Mouse (Mus musculus) forebrain, embryonic 12.5 days (tissue): ENCODE results near the gene Smim24. TPM values are rescaled to one million over a fixed set of nuclear protein-coding genes. Genes with fewer than 3 reads are reported as not detected.

Source experiments
- ATAC-seq: fragments of 200-750 bp; cut with Nextera tagmentation; 2 replicates; pipeline ENCODE4 v1.8.0; 2017; ENCODE audit warnings: moderate TSS enrichment; ENCODE audit not compliant: low FRiP score
- H3K27ac ChIP-seq: fragments of 300-500 bp; sonication (generic); 2 replicates; pipeline ENCODE4 v1.5.1; 2016; ENCODE audit warnings: mild to moderate bottlenecking
- H3K27me3 ChIP-seq: fragments of 300-500 bp; sonication (generic); 2 replicates; pipeline ENCODE4 v1.6.1; 2016; ENCODE audit warnings: mild to moderate bottlenecking
- H3K36me3 ChIP-seq: fragments of 300-500 bp; sonication (generic); replicated peaks from 2 replicates; pipeline ENCODE4 v1.6.1; 2016; ENCODE audit warnings: mild to moderate bottlenecking
- H3K4me1 ChIP-seq: fragments of 300-500 bp; sonication (generic); 2 replicates; pipeline ENCODE4 v1.6.1; 2016
- H3K4me2 ChIP-seq: fragments of 300-500 bp; sonication (generic); 2 replicates; pipeline ENCODE4 v1.6.1; 2016; ENCODE audit warnings: mild to moderate bottlenecking, moderate library complexity
- H3K4me3 ChIP-seq: fragments of 300-500 bp; sonication (generic); replicated peaks from 2 replicates; pipeline ENCODE4 v1.5.1; 2016; ENCODE audit warnings: mild to moderate bottlenecking
- H3K9ac ChIP-seq: fragments of 300-500 bp; sonication (generic); 2 replicates; pipeline ENCODE4 v1.6.1; 2016; ENCODE audit warnings: mild to moderate bottlenecking
- H3K9me3 ChIP-seq: fragments of 300-500 bp; sonication (generic); 2 replicates; pipeline ENCODE4 v1.6.1; 2016
- WGBS: fragments of 180-500 bp; shearing (Covaris S2); methylation state at CpG from one replicate; pipeline ENCODE4 v1.1.7; 2016; 5-methylcytosine and 5-hydroxymethylcytosine counted together
- polyA plus RNA-seq: library from polyadenylated mRNA; unstranded; fragments of >200 nt; fragmentation: Nextera tagmentation; extraction: Ambion mirVana; gene quantifications from 2 replicates; pipeline ENCODE4 v1.2.1, GENCODE M21; 2016

Gene Smim24
- 1.8 and 2.6 TPM in 2 replicates for polyA plus RNA-seq

- H3K36me3 ChIP-seq = peaks cover 13% of the 10 kb centered on the region
- no peak for ATAC-seq
- H3K4me2 ChIP-seq = peak within 1 kb of the TSS; percentile 43
- H3K9me3 ChIP-seq = no peaks in the 10 kb centered on the region
- 69% methylated on average over 14 of the region's 14 CpGs for WGBS
- H3K4me1 ChIP-seq = peaks cover 31% of the 10 kb centered on the region
- no peak within 1 kb of the TSS for H3K27ac ChIP-seq
- peaks cover 4% of the 10 kb centered on the region; the same call in 1 of the 2 replicates for H3K27me3 ChIP-seq
- 0 out of 2 replicates have a peak within 1 kb of the TSS, but pooled peaks have one; percentile 0 for H3K4me3 ChIP-seq
- peak within 1 kb of the TSS; percentile 38 for H3K9ac ChIP-seq
These were observed at the start of gene Smim24 for GRCm38 (mm10) chr10:81392781-81393185. Gene Smim24, plus strand, starts transcription at chr10:81393051.

- Histone ChIP-seq H3K27ac (no peak overlapping the region), H3K4me1 (peaks cover 35% of the 10 kb centered on the region), H3K4me2 (no peak overlapping the region), H3K9ac (no peak overlapping the region), H3K36me3 (peaks cover 26% of the 10 kb centered on the region), H3K27me3 (peaks cover 85% of the 10 kb centered on the region), H3K4me3 (no peak overlapping the region), H3K9me3 (no peaks in the 10 kb centered on the region)
- no peak for ATAC-seq
- 57% methylated on average over 8 of the region's 8 CpGs for WGBS
These were observed 48.3 kb upstream of the Smim24 start for GRCm38 (mm10) chr10:81344421-81345161.

- Histone ChIP-seq H3K4me2 (no peak overlapping the region), H3K9me3 (no peaks in the 10 kb centered on the region), H3K27me3 (peaks cover 83% of the 10 kb centered on the region), H3K27ac (no peak overlapping the region), H3K4me3 (no peak overlapping the region), H3K36me3 (peaks cover 26% of the 10 kb centered on the region), H3K9ac (no peak overlapping the region), H3K4me1 (peaks cover 40% of the 10 kb centered on the region)
- WGBS = 86% methylated on average over 4 of the region's 4 CpGs
- ATAC-seq = no peak
These were observed 47.7 kb upstream of the Smim24 start for GRCm38 (mm10) chr10:81345162-81345534.

GRCm38 (mm10) chr10:81346453-81347067, 46.3 kb upstream of the Smim24 start:
- Histone ChIP-seq H3K27me3 (peaks cover 69% of the 10 kb centered on the region), H3K4me1 (peaks cover 46% of the 10 kb centered on the region), H3K27ac (peak overlapping the region; percentile 2; the same call in 1 of the 2 replicates), H3K9ac (peak overlapping the region; percentile 22), H3K9me3 (no peaks in the 10 kb centered on the region), H3K4me2 (peak overlapping the region; percentile 47), H3K36me3 (peaks cover 26% of the 10 kb centered on the region), H3K4me3 (peak overlapping the region; percentile 31)
- 4% methylated on average over 53 of the region's 55 CpGs for WGBS
- ATAC-seq = no peak

GRCm38 (mm10) chr10:81349146-81349545, 43.7 kb upstream of the Smim24 start:
- no peak for ATAC-seq
- H3K27me3 ChIP-seq = peaks cover 48% of the 10 kb centered on the region
- no peak overlapping the region for H3K27ac ChIP-seq
- no peaks in the 10 kb centered on the region for H3K9me3 ChIP-seq
- 8% methylated on average over 12 of the region's 12 CpGs for WGBS
- peak overlapping the region; percentile 91 for H3K4me3 ChIP-seq
- peaks cover 38% of the 10 kb centered on the region for H3K4me1 ChIP-seq
- peak overlapping the region; percentile 91 for H3K9ac ChIP-seq
- peak overlapping the region; percentile 92 for H3K4me2 ChIP-seq
- peaks cover 26% of the 10 kb centered on the region for H3K36me3 ChIP-seq

- Histone ChIP-seq H3K27ac (peak overlapping the region; percentile 61; the same call in 1 of the 2 replicates), H3K9me3 (no peaks in the 10 kb centered on the region), H3K27me3 (peaks cover 43% of the 10 kb centered on the region), H3K4me3 (peak overlapping the region; percentile 91), H3K4me2 (peak overlapping the region; percentile 92), H3K4me1 (peaks cover 38% of the 10 kb centered on the region), H3K36me3 (peaks cover 26% of the 10 kb centered on the region), H3K9ac (peak overlapping the region; percentile 91)
- under 1% methylated on average over 25 of the region's 29 CpGs for WGBS
- peak; percentile 10; the same call in 1 of the 2 replicates for ATAC-seq
These were observed 42.9 kb upstream of the Smim24 start for GRCm38 (mm10) chr10:81349961-81350350.

- WGBS = under 1% methylated on average over 54 of the region's 54 CpGs
- ATAC-seq = peak; percentile 96
- Histone ChIP-seq H3K9ac (peak within 1 kb of the TSS; percentile 91), H3K27me3 (peaks cover 41% of the 10 kb centered on the region), H3K4me1 (peaks cover 38% of the 10 kb centered on the region), H3K4me2 (peak within 1 kb of the TSS; percentile 92), H3K4me3 (peak within 1 kb of the TSS; percentile 91), H3K27ac (peak within 1 kb of the TSS; percentile 61), H3K9me3 (no peaks in the 10 kb centered on the region), H3K36me3 (peaks cover 21% of the 10 kb centered on the region)
These were observed 42.3 kb upstream of the Smim24 start, which contains the start of gene Hmg20b for GRCm38 (mm10) chr10:81350351-81351063. Gene Hmg20b, minus strand, starts transcription at chr10:81350480.

GRCm38 (mm10) chr10:81351678-81352291, 41.1 kb upstream of the Smim24 start:
- Histone ChIP-seq H3K27me3 (peaks cover 43% of the 10 kb centered on the region), H3K4me1 (peaks cover 29% of the 10 kb centered on the region), H3K4me2 (no peak overlapping the region), H3K27ac (no peak overlapping the region), H3K9me3 (no peaks in the 10 kb centered on the region), H3K36me3 (peaks cover 15% of the 10 kb centered on the region), H3K9ac (peak overlapping the region; percentile 12; the same call in 1 of the 2 replicates), H3K4me3 (no peak overlapping the region)
- ATAC-seq = no peak
- WGBS = 25% methylated on average over 9 of the region's 9 CpGs

GRCm38 (mm10) chr10:81354738-81355477, 37.9 kb upstream of the Smim24 start:
- Histone ChIP-seq H3K4me1 (peaks cover 31% of the 10 kb centered on the region), H3K4me3 (no peak overlapping the region), H3K27me3 (peaks cover 34% of the 10 kb centered on the region), H3K9me3 (no peaks in the 10 kb centered on the region), H3K9ac (no peak overlapping the region), H3K36me3 (no peaks in the 10 kb centered on the region), H3K4me2 (no peak overlapping the region), H3K27ac (no peak overlapping the region)
- WGBS = 71% methylated on average over 9 of the region's 9 CpGs
- ATAC-seq = no peak

GRCm38 (mm10) chr10:81355533-81355932, 37.3 kb upstream of the Smim24 start:
- Histone ChIP-seq H3K9me3 (no peaks in the 10 kb centered on the region), H3K36me3 (no peaks in the 10 kb centered on the region), H3K4me2 (no peak overlapping the region), H3K4me1 (peaks cover 32% of the 10 kb centered on the region), H3K9ac (0 out of 2 replicates have a peak overlapping the region, but pooled peaks have one; percentile 36), H3K27ac (no peak overlapping the region), H3K27me3 (peaks cover 34% of the 10 kb centered on the region), H3K4me3 (no peak overlapping the region)
- ATAC-seq = no peak
- 83% methylated on average over 4 of the region's 4 CpGs for WGBS

- Histone ChIP-seq H3K9me3 (no peaks in the 10 kb centered on the region), H3K36me3 (no peaks in the 10 kb centered on the region), H3K4me2 (peak overlapping the region; percentile 98), H3K4me3 (no peak overlapping the region), H3K27ac (no peak overlapping the region), H3K4me1 (peaks cover 32% of the 10 kb centered on the region), H3K27me3 (peaks cover 34% of the 10 kb centered on the region), H3K9ac (0 out of 2 replicates have a peak overlapping the region, but pooled peaks have one; percentile 36)
- WGBS = 56% methylated on average over 12 of the region's 12 CpGs
- ATAC-seq = no peak
These were observed 36.4 kb upstream of the Smim24 start for GRCm38 (mm10) chr10:81356352-81356990.
